Mouse (Mus musculus): ENCODE results near the gene Armt1.

GRCm38 (mm10) chr10:4469406-4469805 lies 37.1 kb downstream of the Armt1 start:
- TF ChIP-seq POLR2A (IDR thresholded peaks at IDR 0.05; ENCODE audit: low read depth, low read length) (no peak), CHD2 (IDR thresholded peaks at IDR 0.05; ENCODE audit: low read length) (no peak), CTCF (conservative IDR thresholded peaks at IDR 0.05 in 1 of 2, IDR thresholded peaks at IDR 0.05 in 1 of 2; ENCODE audit: low read depth in 2 of 2, low read length in 2 of 2) (no peak), EP300 (IDR thresholded peaks at IDR 0.05; ENCODE audit: low read length) (no peak), JUND (conservative IDR thresholded peaks at IDR 0.05; ENCODE audit: low read depth, low read length) (no peak), SIN3A (IDR thresholded peaks at IDR 0.05; ENCODE audit: low read length) (no peak), RAD21 (IDR thresholded peaks at IDR 0.05; ENCODE audit: low read depth, low read length) (no peak), USF1 (IDR thresholded peaks at IDR 0.05; ENCODE audit: low read depth, low read length) (no peak), UBTF (IDR thresholded peaks at IDR 0.05; ENCODE audit: low read depth, low read length) (no peak), SMC3 (IDR thresholded peaks at IDR 0.05; ENCODE audit: low read depth, low read length) (no peak), NELFE (IDR thresholded peaks at IDR 0.05; ENCODE audit: low read depth, low read length) (no peak), MAFK (IDR thresholded peaks at IDR 0.05; ENCODE audit: insufficient replicate concordance, low read length) (no peak), MYC (IDR thresholded peaks at IDR 0.05; ENCODE audit: low read depth, low read length) (no peak), ZNF384 (IDR thresholded peaks at IDR 0.05; ENCODE audit: low read depth, low read length) (peak; percentile 78)
